Mouse (Mus musculus) kidney, postnatal 0 days (tissue): ENCODE results near the gene Atp6ap2. TPM values are rescaled to one million over a fixed set of nuclear protein-coding genes. Genes with fewer than 3 reads are reported as not detected.

Experiments
- ATAC-seq: fragments of 200-750 bp; cut with Nextera tagmentation; replicated peaks from 2 replicates; pipeline ENCODE4 v1.8.0; 2017; ENCODE audit warnings: low read depth, moderate number of reproducible peaks, moderate TSS enrichment, moderate library complexity; ENCODE audit not compliant: low FRiP score
- DNase-seq: peaks from one replicate; pipeline ENCODE4 v3.0.0-alpha.2; 2016; ENCODE audit warnings: low spot score
- H3K27ac ChIP-seq: fragments of 300-500 bp; sonication (generic); 2 replicates; pipeline ENCODE4 v1.5.1; 2014; ENCODE audit warnings: mild to moderate bottlenecking
- H3K27me3 ChIP-seq: fragments of 300-500 bp; sonication (generic); 2 replicates; pipeline ENCODE4 v1.6.1; 2014; ENCODE audit warnings: low read length, mixed read lengths; ENCODE audit not compliant: insufficient read depth
- H3K36me3 ChIP-seq: fragments of 300-500 bp; sonication (generic); 2 replicates; pipeline ENCODE4 v1.6.1; 2014; ENCODE audit warnings: low read length, mixed read lengths; ENCODE audit not compliant: insufficient read depth
- H3K4me1 ChIP-seq: fragments of 300-500 bp; sonication (generic); replicated peaks from 2 replicates; pipeline ENCODE4 v1.6.1; 2014; ENCODE audit warnings: antibody characterized with exemption, low read length, mixed read lengths; ENCODE audit not compliant: insufficient read depth
- H3K4me2 ChIP-seq: fragments of 300-500 bp; sonication (generic); 2 replicates; pipeline ENCODE4 v1.6.1; 2014; ENCODE audit warnings: mild to moderate bottlenecking, low read length, moderate library complexity, mixed read lengths
- H3K4me3 ChIP-seq: fragments of 300-500 bp; sonication (generic); replicated peaks from 2 replicates; pipeline ENCODE4 v1.5.1; 2014; ENCODE audit warnings: low read depth, low read length
- H3K9ac ChIP-seq: fragments of 300-500 bp; sonication (generic); 2 replicates; pipeline ENCODE4 v1.6.1; 2014; ENCODE audit warnings: low read depth, low read length
- H3K9me3 ChIP-seq: fragments of 300-500 bp; sonication (generic); replicated peaks from 2 replicates; pipeline ENCODE4 v1.6.1; 2016; ENCODE audit warnings: low read length, inconsistent platforms, mixed read lengths
- CTCF ChIP-seq: IDR thresholded peaks from 2 replicates; pipeline ENCODE4 v1.5.1; 2016; ENCODE audit warnings: antibody characterized with exemption, low read depth, mild to moderate bottlenecking, moderate library complexity
- WGBS: fragments of 180-500 bp; shearing (Covaris S2); extraction: QIAGEN DNeasy Blood & Tissue Kit; methylation state at CpG from one replicate; pipeline ENCODE4 v1.1.7; 2014; 5-methylcytosine and 5-hydroxymethylcytosine counted together
- polyA plus RNA-seq: library from polyadenylated mRNA; unstranded; fragments of >200 nt; fragmentation: Nextera tagmentation; extraction: Ambion mirVana; gene quantifications from 2 replicates; pipeline ENCODE4 v1.2.1, GENCODE M21; 2015

The Atp6ap2 gene
- 161 and 165 TPM in 2 replicates for polyA plus RNA-seq

DNA sequence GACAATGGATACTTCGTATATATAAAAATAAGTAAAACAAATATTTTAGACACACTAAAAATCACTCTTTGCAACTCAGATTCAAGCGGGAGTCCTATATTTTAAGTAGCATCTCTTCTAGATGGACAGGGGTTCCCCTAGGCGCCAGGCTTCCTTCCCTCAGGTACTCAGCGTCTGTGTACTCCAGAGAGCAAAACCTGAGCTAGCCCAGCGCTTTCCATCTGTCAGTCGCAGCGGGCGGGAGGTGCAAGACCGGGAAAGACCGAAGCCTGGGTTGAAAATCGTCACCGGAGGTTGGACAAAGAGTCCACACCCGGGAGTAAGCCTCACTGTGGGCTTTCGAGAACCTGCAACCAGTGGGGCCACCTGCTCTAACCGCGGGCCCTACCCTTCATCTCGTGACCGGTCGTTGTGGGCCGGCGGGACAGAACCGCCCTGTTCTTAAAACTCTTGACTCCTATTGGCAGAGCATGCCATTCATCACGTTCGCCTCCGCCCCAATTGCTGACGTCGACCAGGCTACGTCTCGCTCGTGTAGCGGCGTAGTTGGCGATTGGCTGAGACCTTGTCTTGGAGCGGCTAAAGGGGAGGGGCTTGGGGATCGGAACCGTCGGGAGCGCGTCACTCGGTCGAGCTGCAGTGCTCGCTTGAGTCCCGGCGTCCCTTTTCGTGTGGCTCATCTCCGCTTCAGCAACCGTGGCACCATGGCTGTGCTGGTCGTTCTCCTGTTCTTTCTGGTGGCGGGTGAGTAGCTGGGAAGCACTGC is at the start of gene Atp6ap2:
Atp6ap2 (plus strand) TSS at position 610 of the 766 bp plus-strand sequence.
- Histone ChIP-seq H3K4me2 (peak within 1 kb of the TSS; percentile 59), H3K4me3 (peak within 1 kb of the TSS; percentile 66), H3K9ac (peak within 1 kb of the TSS; percentile 71), H3K36me3 (no peaks in the 10 kb centered on the region), H3K27ac (peak within 1 kb of the TSS; percentile 73), H3K27me3 (no peaks in the 10 kb centered on the region), H3K4me1 (no peaks in the 10 kb centered on the region), H3K9me3 (no peaks in the 10 kb centered on the region)
- TF ChIP-seq CTCF, result 0 out of 2 replicates have a peak, but pooled peaks have one; percentile 26
- whole genome bisulfite sequencing, result 25% methylated on average over 49 of the region's 49 CpGs
- ATAC-seq, result peak; percentile 99
- peak; percentile 96 for DNase-seq

DNA sequence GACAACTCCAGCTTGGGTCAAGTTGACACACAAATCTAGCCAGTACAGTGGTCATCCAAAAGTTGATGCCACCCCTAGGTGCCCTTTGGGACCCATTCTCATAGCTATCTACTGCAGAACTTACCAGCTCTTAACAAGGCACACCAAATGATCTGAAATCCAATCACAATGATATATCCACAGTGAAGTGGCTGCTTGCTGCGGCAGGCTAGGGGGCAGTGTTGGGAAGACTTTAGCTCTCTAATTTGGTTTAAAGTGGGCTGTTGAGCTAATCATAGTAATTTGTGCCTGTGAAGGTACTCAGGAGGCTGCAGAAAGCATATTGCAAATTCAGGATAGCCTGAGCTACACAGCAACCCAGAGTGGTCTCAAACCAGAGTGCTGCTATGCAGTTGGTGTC is 43.2 kb upstream of the Atp6ap2 start:
- H3K9ac ChIP-seq, result no peak overlapping the region
- 0 out of 2 replicates have a peak, but pooled peaks have one; percentile 22 for TF ChIP-seq CTCF
- ATAC-seq, result no peak
- no peaks in the 10 kb centered on the region for H3K4me1 ChIP-seq
- H3K4me2 ChIP-seq, result no peak overlapping the region
- H3K27ac ChIP-seq, result no peak overlapping the region
- WGBS, result 78% methylated on average over 1 of the region's 1 CpGs
- no peaks in the 10 kb centered on the region for H3K9me3 ChIP-seq
- H3K36me3 ChIP-seq, result no peaks in the 10 kb centered on the region
- H3K4me3 ChIP-seq, result no peak overlapping the region
- DNase-seq, result no peak
- no peaks in the 10 kb centered on the region for H3K27me3 ChIP-seq

DNA sequence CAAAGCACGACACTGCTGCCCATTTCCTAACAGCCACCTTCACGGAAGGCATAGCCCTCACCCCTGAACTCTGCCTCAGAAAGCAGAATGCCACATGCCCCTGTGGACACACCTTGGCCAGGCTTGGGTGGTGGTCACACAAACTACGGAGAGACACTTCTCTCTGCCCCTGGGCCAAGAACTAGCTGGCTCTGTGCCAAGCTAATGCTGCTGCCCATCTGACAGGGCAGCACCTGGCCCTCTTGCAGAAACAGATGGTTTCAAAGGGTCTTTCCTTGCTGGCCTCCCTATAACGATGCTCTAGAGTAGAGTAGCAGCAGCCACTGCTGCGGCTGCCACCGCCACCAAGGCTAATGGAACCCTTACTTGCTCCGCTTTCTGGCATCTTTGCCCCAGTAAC is 30.5 kb upstream of the Atp6ap2 start:
- ATAC-seq, result no peak

DNA sequence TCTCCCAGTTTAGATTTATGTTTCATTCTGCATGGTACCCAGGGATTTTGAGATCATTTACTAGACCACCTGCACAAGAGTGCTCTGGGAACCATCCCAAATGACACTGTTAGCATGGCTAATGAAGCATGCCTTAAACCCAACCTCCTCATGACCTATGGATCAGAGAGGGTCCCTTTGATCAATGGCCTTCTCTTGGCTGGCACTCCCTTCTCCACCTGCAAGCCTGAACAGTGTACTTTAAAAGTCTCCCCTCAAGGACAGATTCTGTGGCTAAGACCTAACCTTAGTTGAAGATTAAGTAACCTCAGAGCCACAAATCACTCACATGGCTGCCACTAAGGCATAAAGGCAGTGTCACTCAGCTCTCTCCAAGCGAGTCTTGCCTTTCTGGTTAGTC is 16.2 kb upstream of the Atp6ap2 start:
- Histone ChIP-seq H3K4me3 (no peak overlapping the region), H3K9ac (no peak overlapping the region), H3K9me3 (no peaks in the 10 kb centered on the region), H3K4me1 (no peaks in the 10 kb centered on the region), H3K27me3 (no peaks in the 10 kb centered on the region), H3K27ac (no peak overlapping the region), H3K4me2 (no peak overlapping the region), H3K36me3 (no peaks in the 10 kb centered on the region)
- DNase-seq (peak; percentile 31), ATAC-seq (peak; percentile 46; the same call in 1 of the 2 replicates)
- WGBS, result 45% methylated on average over 1 of the region's 1 CpGs
- TF ChIP-seq CTCF, result no peak

More for the DNA sequence above, 30.5 kb upstream of the Atp6ap2 start:
- no peak for DNase-seq
- no peaks in the 10 kb centered on the region for H3K9me3 ChIP-seq
- no peak overlapping the region for H3K27ac ChIP-seq
- no peaks in the 10 kb centered on the region for H3K27me3 ChIP-seq
- H3K36me3 ChIP-seq, result no peaks in the 10 kb centered on the region
- H3K4me1 ChIP-seq, result no peaks in the 10 kb centered on the region
- WGBS, result 70% methylated on average over 7 of the region's 7 CpGs
- no peak overlapping the region for H3K4me3 ChIP-seq
- H3K4me2 ChIP-seq, result no peak overlapping the region
- no peak overlapping the region for H3K9ac ChIP-seq
- no peak for TF ChIP-seq CTCF

DNA sequence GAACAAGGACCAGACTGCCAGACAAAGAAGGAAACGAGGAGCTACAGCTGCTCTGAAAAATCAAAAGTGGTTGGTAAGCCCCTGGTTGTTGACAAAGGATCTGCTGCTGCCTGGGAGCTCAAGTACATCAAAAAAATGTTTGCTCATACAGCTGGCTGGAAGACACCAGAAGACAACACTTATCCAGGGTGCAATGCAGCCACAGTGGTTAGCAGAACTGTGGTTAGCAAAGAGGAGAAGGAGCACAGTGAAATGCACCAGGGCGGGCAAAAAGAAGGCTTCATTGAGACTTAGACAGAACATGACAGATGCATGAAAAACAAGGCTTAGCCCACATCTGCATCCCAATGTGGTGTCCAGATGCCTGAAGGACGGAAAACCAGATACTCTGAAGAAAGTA is 9.7 kb upstream of the Atp6ap2 start:
- ATAC-seq (no peak), DNase-seq (no peak)
- H3K9ac ChIP-seq, result no peak overlapping the region
- no peaks in the 10 kb centered on the region for H3K9me3 ChIP-seq
- no peak overlapping the region for H3K4me2 ChIP-seq
- H3K4me1 ChIP-seq, result no peaks in the 10 kb centered on the region
- H3K36me3 ChIP-seq, result no peaks in the 10 kb centered on the region
- 67% methylated on average over 3 of the region's 3 CpGs for WGBS
- TF ChIP-seq CTCF, result no peak
- H3K27ac ChIP-seq, result no peak overlapping the region
- H3K4me3 ChIP-seq, result no peak overlapping the region
- H3K27me3 ChIP-seq, result no peaks in the 10 kb centered on the region

DNA sequence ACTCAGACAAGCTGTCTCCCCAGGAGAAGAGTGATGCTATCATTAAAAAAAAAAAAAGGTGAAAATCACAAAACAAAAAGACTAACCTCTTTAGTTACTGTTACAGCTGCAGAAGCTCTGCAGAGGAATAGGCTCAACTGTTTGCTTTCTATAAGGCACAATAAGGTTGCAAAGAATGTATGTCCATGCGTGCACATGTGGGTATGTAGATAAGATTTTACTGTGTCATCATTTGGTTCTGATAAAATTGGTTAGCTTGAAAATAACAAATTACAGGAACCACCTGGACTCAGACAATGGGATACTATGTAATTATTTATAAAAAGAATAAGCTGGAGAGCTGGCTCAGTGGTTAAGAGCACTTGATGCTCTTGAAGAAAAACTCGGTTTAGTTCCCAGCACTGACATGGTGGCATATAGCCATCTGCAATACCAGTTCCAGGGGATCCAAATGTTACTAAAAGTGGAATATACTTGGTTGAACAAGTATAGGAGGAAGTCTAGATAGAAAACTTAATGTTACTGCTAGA is 9.2 kb upstream of the Atp6ap2 start:
- Histone ChIP-seq H3K9me3 (no peaks in the 10 kb centered on the region), H3K9ac (no peak overlapping the region), H3K4me3 (no peak overlapping the region), H3K4me2 (no peak overlapping the region), H3K27me3 (no peaks in the 10 kb centered on the region), H3K27ac (no peak overlapping the region), H3K4me1 (no peaks in the 10 kb centered on the region), H3K36me3 (no peaks in the 10 kb centered on the region)
- ATAC-seq (no peak), DNase-seq (no peak)
- 82% methylated on average over 2 of the region's 2 CpGs for WGBS
- TF ChIP-seq CTCF, result no peak
